Mouse (Mus musculus) ovary, postnatal 14 days (tissue): ENCODE measurements around the gene Reep3.

Experiments used
- DNase-seq: peaks from one replicate; pipeline ENCODE4 v3.0.0; 2022; ENCODE audit warnings: low spot score

Reep3 gene

DNA sequence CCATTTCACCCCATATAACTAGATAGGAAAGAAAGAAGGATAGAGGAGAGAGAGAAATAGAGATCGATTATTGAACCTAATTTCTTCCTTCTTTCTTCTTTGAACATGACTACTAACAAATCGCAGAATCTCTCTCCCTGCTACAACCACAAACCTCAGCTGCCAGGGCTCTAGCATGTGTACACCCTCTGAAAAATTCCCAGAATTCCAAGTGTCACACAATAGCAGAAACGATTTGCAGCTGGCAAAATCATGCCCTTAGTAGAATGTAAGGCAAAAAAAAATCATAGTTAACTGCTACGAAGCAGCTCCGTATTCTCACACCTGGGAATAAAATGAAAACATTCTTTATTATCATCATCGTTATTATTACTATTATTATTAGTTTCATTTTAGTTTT lies 122.9 kb downstream of the Reep3 start:
- DNase-seq = no peak

DNA sequence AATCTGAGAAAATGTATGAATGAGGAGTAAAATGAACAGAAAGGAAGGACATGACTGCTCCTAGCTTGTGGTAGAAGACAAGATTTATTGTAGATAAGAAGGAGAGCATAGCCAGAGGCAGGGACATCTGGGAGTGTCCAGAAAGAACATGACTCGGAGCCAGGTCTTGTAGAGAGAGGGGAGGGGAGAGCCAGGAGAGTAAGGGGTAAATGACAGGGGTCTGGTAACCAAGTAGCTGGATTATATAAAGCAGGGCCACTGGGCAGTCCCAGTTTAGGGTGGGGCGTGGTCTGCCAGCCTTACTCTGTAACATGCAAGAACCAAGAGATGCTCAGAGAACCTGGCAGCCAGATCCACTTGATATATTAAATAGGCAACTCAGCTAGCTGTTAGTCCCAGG lies 123.5 kb downstream of the Reep3 start:
- DNase-seq = no peak

DNA sequence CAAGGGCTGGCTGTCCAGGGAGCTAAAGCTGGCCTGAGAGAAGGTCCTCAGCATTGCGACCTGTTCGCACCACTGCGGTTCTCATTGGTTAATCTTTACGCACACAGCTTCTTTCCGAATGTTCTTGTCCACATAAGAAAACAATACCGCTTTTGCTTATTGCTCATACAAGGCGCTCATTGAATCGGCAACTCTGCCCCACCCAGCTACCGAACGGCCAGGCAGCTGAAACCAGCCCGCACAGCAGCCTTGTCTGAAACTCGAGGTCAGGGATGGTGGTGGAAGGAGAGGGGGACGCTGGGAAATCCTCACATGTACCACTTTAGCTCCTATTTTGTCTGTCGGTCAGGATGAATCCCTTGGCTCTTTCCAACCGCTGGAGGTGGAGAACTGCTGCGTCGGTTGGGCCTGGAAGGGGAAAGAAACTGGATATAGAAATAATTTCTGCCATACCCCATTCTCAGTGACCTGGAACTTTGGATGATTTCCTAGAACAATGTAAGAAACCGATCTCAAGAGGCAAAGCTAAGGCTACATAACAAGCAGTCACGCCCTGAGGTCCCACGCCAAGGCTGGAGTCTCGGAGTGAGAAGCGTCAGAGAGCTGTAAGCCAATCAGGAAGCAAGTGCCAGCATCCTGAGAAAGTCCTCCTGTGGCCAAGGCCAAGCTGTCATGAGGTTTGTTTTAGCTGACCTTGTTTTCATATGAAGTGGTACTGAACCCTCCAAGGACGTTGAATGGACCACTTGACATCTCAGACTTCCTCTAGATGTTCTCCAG lies 126.2 kb downstream of the Reep3 start:
- DNase-seq = no peak

DNA sequence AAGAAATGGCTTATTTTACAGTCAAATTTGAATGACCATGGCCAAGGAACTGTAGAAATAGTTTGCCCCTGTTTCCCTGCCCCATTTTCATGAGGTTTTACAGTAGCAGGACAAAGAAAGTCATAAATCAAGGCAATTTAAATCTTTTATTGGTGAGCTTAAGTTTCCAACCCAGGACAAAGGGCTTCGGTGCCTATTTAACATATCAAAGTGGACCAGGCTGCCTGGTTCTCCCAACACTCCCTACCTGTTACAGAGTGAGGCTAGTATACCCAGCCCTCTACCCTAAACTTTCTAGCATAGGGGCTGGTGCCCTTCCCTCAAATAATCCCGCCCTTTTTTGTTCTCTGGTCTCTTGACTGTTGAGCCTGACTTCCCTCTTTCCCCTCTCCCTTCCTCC lies 127.2 kb downstream of the Reep3 start:
- DNase-seq = no peak

DNA sequence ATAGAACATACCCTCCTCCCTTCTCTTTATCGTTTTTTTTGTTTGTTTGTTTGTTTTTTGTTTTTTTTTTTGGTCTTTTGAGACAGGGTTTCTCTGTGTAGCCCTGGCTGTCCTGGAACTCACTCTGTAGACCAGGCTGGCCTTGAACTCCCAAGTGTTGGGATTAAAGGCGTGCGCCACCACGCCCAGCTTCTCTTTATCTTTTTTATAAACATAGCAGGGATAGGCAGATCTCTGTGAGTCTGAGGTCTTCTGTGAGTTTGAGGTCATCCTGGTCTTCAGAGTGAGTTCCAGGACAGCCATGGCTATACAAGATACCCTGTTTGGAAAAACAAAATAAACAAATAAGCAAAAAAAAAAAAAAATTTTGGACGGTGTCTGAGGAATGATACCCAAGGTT lies 127.7 kb downstream of the Reep3 start:
- no peak for DNase-seq

DNA sequence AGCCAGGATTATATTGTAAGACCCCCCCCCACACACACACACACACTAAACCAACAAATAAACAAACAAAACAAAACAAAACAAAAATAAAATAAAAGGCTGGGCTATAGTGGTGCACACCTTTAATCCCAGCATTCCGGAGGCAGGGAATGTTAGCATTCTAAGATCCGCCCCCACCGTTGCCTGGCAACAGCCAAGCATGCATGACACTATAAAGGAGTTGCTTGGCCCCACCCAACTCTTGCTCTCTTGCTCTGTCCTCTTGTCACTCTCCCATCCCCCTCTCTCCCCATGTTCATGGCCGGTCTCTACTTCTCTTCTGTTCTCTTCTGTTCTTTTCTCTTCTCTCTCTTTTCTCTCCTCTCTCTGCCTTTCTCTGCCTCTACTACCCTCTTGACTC lies 128.2 kb downstream of the Reep3 start:
- no peak for DNase-seq

DNA sequence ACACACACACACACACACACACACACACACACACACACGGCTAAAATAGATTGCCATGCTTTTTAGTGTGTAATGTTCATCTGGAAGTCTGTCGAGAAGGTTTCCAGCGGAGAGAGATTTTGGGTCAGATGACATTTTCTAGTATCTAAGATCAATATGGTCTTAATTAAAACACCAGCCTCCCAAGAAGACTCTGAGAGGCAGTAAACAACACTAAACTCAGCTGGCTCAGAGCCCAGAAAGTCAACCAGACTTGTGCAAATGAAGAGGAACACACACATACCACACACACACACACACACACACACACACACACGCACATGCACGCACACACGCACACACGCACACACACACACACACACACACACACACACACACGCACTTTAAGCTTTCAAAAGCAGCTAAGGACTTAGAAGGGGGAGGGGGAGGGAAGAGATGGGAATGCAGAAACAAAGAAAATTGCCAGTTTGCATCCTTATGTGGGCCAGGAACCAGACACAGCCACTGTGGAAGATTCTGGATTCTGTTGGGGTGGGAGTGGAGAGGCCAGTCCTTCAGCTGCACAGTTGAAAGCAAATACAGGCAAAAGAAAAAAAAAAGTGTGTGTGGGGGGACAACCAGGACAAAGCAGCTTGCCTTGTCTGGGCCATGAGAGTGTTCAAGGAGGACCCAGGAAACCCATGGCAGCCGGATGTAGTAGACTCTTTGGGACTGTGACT lies 130.2 kb downstream of the Reep3 start:
- peak; percentile 55 for DNase-seq

DNA sequence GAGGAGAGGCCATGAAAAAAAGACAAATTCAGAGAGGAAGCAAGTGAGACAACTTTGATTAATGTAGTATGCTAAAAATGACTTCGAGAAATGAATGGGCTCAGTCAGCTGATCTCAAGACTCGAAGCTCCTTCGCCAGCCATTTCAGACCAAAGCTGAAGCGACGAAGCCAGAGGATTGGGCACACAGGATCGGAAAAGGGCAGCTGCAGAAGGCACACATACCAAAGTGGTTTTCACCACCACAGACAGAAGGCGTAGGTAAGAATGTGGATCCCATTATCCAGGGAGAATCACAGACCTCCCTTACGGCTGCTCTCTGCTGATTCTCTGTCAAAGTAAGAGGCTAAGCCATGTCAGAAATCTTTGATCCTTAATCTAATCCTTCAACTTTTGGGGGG lies 136.6 kb downstream of the Reep3 start:
- no peak for DNase-seq
